Mouse (Mus musculus): ENCODE measurements at regions not wholly inside any gene's neighbourhood (a gene's known extent, or its start where the extent isn't known, plus 50 kb on each side); places are given as distances from the start of the nearest gene placed in this dataset.
A peak's percentile ranks its signal among the peaks of the same experiment; 100 is the strongest.

DNA sequence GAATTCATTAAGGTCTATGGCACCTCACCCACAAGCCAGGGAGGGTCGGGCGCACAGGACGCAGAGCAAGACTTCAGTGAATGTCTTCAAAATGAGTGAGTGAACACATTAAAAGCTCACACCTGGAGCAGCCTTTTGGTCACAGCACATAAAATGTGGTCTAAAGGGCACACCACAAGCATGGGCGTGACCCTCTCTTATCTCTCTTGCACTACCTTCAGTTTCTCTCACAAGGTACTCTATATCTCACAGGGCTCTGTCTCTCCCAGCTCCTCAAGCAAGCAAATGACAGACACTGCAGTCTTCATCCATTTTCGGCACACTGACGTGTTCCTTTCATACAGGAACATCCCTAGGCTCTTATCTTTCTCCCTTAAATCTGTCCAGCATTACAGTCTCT is 444.0 kb downstream of the Slc16a7 start:
- no peak for DNase-seq

DNA sequence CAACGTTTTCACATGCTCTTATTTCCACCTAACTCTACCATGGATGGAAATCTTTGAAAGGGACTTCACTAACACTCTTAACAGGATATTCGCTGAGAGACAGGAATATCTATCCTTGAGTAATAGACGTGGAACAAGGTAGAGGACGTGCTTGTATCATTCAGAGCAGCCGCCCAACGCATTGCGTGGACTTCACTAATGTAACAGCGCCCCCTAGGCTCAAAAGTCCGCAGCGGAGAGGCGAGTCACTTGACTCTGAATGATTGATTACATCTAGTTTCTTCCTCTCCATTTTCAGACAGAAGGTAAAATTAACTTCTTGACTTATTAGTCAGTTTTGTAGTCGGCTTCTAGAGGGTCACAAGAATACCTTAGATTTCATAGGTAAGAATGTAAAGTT is 447.1 kb downstream of the Slc16a7 start:
- DNase-seq, result no peak

DNA sequence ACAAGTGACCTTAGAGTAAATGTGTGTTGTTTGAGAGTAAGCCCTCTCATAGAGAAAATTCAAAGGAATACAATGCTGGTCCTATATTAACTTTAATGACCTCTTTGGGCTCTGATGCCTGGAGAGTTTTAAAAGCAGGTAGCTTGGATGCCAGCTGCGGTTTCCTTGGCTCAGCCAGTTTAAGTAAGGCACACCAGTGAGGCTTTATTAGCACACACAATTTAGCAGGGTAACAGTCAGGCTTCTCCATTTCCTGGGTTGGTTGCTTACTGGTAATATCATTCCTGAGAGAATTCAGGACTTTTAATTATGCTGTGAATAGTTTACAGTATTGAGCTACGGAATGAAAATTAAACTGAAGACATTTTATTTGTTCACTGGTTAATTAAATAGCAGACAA is 462.0 kb downstream of the Slc16a7 start:
- no peak for DNase-seq

DNA sequence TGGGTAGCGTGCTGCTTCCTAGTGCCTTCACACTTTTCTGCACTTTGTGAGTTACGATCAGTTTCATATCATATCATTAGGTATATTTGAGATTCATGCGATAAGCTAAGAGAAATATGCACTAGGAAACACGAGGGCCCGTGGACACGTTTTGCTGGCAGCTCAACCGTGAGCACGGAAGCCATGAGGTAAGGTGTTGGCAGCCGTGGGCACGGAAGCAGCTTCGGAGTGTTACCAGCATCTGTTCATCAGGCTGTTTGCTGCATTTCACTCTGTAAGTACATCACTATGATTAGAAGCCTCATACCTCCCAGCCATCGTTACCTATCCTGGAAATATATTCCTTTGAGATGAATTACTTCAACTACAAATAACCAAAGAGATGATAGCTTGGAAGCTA is 489.2 kb downstream of the Slc16a7 start:
- DNase-seq, result no peak

DNA sequence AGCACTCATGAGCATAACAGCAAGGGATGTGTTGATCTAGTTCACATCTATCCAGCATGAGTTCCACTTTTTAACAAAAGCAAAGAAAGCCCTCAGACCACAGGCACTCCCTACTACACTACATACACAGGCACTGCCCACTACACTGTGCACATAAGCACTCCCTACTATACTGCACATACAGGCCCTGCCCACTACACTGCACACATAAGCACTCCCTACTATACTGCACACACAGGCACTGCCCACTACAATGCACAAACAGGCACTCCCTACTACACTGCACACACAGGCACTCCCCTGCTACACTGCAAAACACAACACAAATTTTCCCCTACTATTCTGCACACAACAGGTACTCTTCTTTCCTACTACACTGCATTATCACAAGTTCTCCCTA is 510.7 kb downstream of the Slc16a7 start:
- peak; percentile 12 for DNase-seq

DNA sequence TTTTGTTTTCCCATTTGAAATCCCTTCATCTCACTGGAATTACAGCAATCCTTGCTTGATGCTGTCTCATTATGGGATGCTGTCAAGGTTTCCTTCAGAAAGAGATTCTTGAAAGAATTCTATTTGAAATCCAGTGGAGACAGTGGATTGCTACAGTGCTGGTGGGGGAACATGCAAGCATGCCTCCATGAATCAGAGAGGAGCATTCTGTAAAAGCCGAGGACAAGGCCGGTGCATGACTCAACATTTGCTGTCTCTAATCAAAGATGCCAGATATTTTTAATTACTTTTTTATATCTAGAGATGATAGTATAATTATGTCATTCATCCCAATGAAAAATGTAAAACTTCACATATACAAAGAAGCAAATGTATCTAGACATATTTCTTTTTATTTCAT is 511.6 kb downstream of the Slc16a7 start:
- DNase-seq, result peak; percentile 74

DNA sequence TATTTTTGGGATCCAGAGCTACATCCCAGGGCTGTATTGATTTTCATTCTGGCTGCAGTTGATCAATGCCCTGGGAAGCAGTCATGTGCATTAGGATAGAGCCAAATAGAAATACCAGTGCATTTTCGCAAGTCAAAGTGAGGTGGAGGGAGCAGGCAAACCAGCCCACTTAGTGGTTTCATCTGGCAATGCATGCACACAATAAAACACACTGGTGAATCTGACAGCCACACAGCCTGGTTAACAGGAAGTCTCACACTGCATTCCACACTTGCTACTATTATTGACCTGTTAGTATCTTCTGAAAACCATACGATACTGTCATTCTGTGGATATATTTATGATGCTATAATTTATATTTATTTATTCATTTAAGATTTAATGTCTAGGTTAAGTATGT is 517.1 kb downstream of the Slc16a7 start:
- no peak for DNase-seq

DNA sequence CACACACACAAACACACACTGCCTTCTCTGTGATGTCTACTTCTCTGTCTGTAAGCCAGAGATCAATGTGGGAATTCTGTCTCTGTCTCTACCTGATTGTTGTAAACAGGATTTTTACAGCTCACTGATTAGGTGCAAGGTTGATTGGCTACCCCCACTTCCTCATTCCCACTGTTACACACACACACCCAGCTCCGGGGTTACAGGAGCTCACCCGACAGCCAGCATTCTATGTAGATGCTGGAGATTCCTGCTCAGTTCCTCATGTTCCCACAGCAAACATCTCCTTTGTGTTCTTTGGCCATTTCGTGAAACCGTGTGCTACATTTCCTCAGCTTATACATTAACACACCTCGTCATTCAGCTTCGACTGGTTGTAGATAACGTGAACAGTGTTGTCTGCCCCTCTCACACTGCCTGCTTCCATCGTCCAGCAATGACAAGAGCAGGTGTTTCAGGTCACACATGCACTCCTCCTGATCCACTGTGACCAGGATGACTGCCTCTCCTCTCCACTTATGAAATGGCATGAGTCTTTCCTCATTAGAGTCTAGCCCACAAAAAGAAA is 546.6 kb downstream of the Slc16a7 start:
- DNase-seq, result no peak

DNA sequence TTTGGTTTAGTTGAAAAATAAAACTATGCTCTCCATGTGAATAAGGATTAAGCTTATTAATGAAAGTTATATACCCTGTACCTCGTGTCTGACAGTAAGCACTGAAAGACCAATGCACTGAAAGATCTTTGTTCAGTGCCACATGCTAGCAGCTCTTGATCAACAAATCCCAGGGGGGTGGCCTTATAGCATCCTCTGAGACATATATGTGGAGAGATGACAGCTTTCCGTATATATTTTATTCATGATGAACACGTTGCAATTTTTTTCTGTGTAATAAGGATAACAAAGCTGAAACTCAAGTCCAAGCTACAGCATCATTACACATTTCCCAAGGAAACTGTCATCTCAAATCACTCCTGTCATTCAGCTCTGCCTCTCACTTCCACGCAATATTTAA is 555.3 kb downstream of the Slc16a7 start:
- no peak for DNase-seq

DNA sequence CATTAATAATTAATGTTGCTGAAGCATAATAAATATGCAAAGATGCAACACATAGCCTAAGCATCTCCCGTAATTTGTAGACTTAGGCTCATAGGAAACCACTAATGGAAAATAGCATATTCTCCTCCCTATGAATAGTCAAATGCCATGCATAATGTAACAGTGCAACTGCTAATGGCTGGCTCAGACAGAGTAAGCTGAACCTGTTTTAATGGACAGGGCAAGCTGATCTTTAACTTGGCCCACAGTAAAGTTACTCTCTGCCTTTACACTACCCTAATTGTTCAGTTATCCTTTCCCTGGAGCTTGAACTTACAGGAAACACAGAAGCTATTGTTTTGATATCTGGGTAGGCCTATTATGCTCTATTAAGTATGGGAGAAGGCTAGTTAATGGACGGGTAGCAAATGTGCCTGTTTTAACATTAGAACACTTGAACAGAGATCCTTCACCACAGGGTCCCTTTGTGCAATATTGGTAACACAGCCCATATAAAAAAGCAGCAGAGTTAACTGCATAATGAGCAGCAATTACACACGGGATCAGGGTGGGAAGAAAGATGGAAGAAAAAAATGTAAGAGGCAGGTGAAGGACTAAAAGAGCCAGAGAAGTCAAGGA is 585.2 kb downstream of the Slc16a7 start:
- DNase-seq, result no peak
